Mouse (Mus musculus) urinary bladder, postnatal 14 days (tissue): Measurements from ENCODE around the gene Taar5.

Experiments used
- DNase-seq: peaks from one replicate; pipeline ENCODE4 v3.0.0; 2021; ENCODE audit warnings: low spot score

Taar5 gene

DNA sequence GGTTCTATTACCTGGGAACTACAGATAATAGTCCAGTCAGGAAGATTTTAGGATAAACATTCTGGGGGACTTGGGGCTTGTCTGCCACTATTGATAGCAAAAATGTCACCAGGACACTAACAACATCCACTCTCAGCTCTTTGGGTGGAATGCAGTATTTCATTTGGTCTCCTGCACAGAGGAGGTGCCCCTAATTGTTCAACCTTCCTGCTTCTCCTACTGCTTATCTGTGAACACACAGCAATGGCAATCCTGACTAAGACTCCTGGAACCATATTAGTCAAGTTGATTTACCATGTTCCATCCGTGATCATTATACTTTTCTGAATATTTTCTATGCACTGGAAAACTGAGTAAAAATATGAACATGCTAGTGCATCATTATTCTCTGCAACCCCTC lies 37.6 kb downstream of the Taar5 start:
- DNase-seq = no peak
